Comparison of ENCODE assay signal across 8 mouse cellular contexts in genomic region chr2:136921003-136921408, GRCm38 (mm10). TPM values are rescaled to one million over a fixed set of nuclear protein-coding genes. Genes with fewer than 3 reads are reported as not detected.
DNase-seq lines count a peak whose midpoint lies in the region; ATAC-seq and TF ChIP-seq lines count a peak whose summit lies in the region.

No protein-coding gene starts in this region.

- H3K9me3 ChIP-seq in midbrain, postnatal 0 days (ENCODE audit: low read length): no peaks in the 10 kb centered on the region
- no peaks in the 10 kb centered on the region for H3K9me3 ChIP-seq in midbrain, embryonic 10.5 days (replicated peaks)
- H3K9me3 ChIP-seq in erythroblast, embryonic 14.5 days (ENCODE audit: control insufficient read depth, low read length): no peaks in the 10 kb centered on the region

- H3K4me2 ChIP-seq in midbrain, postnatal 0 days (ENCODE audit: low read depth, low read length, poor library complexity, severe bottlenecking): no peak overlapping the region

- peak; percentile 37 for DNase-seq in gastrocnemius, adult 18-20 months (ENCODE audit: low spot score)
- no peak for DNase-seq in gastrocnemius, postnatal 36 days
- DNase-seq in midbrain, postnatal 0 days (ENCODE audit: low spot score): peak; percentile 31
- no peak for DNase-seq in midbrain, embryonic 10.5 days (ENCODE audit: low spot score)
- peak; percentile 34 to 40 for DNase-seq in left cerebral cortex, postnatal 36 days (ENCODE audit: low spot score in 2 of 2)
- DNase-seq in B cell, adult 2 months: no peak

- no peak for TF ChIP-seq POLR2A in small intestine, adult 2 months (IDR thresholded peaks at IDR 0.05; ENCODE audit: low read depth, low read length)

- no peaks in the 10 kb centered on the region for H3K27me3 ChIP-seq in midbrain, postnatal 0 days (ENCODE audit: insufficient read depth, low read length)
- no peaks in the 10 kb centered on the region for H3K27me3 ChIP-seq in midbrain, embryonic 10.5 days (ENCODE audit: low read depth, poor library complexity, severe bottlenecking)
- no peaks in the 10 kb centered on the region for H3K27me3 ChIP-seq in erythroblast, embryonic 14.5 days (ENCODE audit: control insufficient read depth)
- no peaks in the 10 kb centered on the region for H3K27me3 ChIP-seq in small intestine, adult 2 months (ENCODE audit: control insufficient read depth, insufficient read depth, low read length)

- H3K27ac ChIP-seq in midbrain, postnatal 0 days (ENCODE audit: low read depth, low read length): no peak overlapping the region
- no peak overlapping the region for H3K27ac ChIP-seq in midbrain, embryonic 10.5 days (replicated peaks)
- H3K27ac ChIP-seq in small intestine, adult 2 months (ENCODE audit: insufficient read depth, low read depth, low read length): peak overlapping the region; percentile 2; the same call in 1 of the 2 replicates

- ATAC-seq in midbrain, postnatal 0 days (ENCODE audit: low FRiP score): no peak

- whole genome bisulfite sequencing in midbrain, postnatal 0 days: 62% methylated on average over 4 of the region's 4 CpGs
- 76% methylated on average over 4 of the region's 4 CpGs for WGBS in midbrain, embryonic 10.5 days
- WGBS in small intestine, adult 2 months: 53% methylated on average over 4 of the region's 4 CpGs

- no peak for TF ChIP-seq CTCF in midbrain, postnatal 0 days (IDR thresholded peaks at IDR 0.05)
- TF ChIP-seq CTCF in small intestine, adult 2 months (IDR thresholded peaks at IDR 0.05; ENCODE audit: extremely low read depth, insufficient read length, insufficient replicate concordance, low read depth, low read length): no peak

- no peak overlapping the region for H3K9ac ChIP-seq in midbrain, postnatal 0 days (replicated peaks; ENCODE audit: low read length, poor library complexity, severe bottlenecking)

- H3K36me3 ChIP-seq in midbrain, postnatal 0 days (ENCODE audit: insufficient read depth, low read length): no peaks in the 10 kb centered on the region
- H3K36me3 ChIP-seq in midbrain, embryonic 10.5 days: no peaks in the 10 kb centered on the region
- peaks cover 5% of the 10 kb centered on the region; the same call in 1 of the 2 replicates for H3K36me3 ChIP-seq in erythroblast, embryonic 14.5 days (ENCODE audit: control insufficient read depth)
- no peaks in the 10 kb centered on the region; the same call in 1 of the 2 replicates for H3K36me3 ChIP-seq in small intestine, adult 2 months (ENCODE audit: control insufficient read depth, insufficient read depth, low read length)

- no peak overlapping the region for H3K4me3 ChIP-seq in midbrain, postnatal 0 days (ENCODE audit: low read depth, low read length)
- no peak overlapping the region for H3K4me3 ChIP-seq in midbrain, embryonic 10.5 days
- peak overlapping the region; percentile 26 for H3K4me3 ChIP-seq in erythroblast, embryonic 14.5 days (replicated peaks)
- H3K4me3 ChIP-seq in small intestine, adult 2 months (ENCODE audit: low read depth, low read length): no peak overlapping the region

- H3K4me1 ChIP-seq in midbrain, postnatal 0 days (ENCODE audit: insufficient read depth, low read length): no peaks in the 10 kb centered on the region
- H3K4me1 ChIP-seq in midbrain, embryonic 10.5 days: no peaks in the 10 kb centered on the region
- H3K4me1 ChIP-seq in erythroblast, embryonic 14.5 days (ENCODE audit: control insufficient read depth): peaks cover 32% of the 10 kb centered on the region
- peaks cover 9% of the 10 kb centered on the region; the same call in 1 of the 2 replicates for H3K4me1 ChIP-seq in small intestine, adult 2 months (ENCODE audit: control insufficient read depth, insufficient read depth, insufficient read length, low read length)

- intact Hi-C loops in gastrocnemius, postnatal 36 days (cut with DNase I): no loop called here
- intact Hi-C loops in left cerebral cortex, postnatal 36 days (cut with DNase I): no loop called here

RNA-seq across cellular contexts. Expression of gene AL731706.1, which starts 29.8 kb away (rescaled TPM):
- 10 to 100 TPM; 20.4 to 21.5 TPM for total RNA-seq in gastrocnemius, adult 18-20 months (2021)
- 10 to 100 TPM; 17.4 to 22.4 TPM for total RNA-seq in gastrocnemius, postnatal 36 days (2021)
- 3.3 TPM in 1 of 2 replicates, not detected in the other for total RNA-seq in midbrain, postnatal 0 days (2014; rRNA removed)
- 12.6 and 13.0 TPM in 2 replicates for polyA plus RNA-seq in midbrain, postnatal 0 days (2015; fragmentation: Nextera tagmentation; extraction: Ambion mirVana)
- 25.8 and 30.3 TPM in 2 replicates for polyA plus RNA-seq in midbrain, embryonic 10.5 days (2016; fragmentation: Nextera tagmentation; extraction: Ambion mirVana)
- polyA plus RNA-seq in erythroblast, embryonic 14.5 days (2012): 0.08 TPM in 2 replicates
- 10 to 100 TPM; 10.5 to 15.2 TPM for total RNA-seq in left cerebral cortex, postnatal 36 days (2021)
- polyA plus RNA-seq in small intestine, adult 2 months (2012; rRNA removed): 1.3 and 5.0 TPM in 2 replicates

RNA-seq across cellular contexts. Expression of gene Mkks, which starts 29.8 kb away (rescaled TPM):
- 10 to 100 TPM; 31.2 to 40.4 TPM for total RNA-seq in gastrocnemius, adult 18-20 months (2021)
- 10 to 100 TPM; 28.0 to 30.1 TPM for total RNA-seq in gastrocnemius, postnatal 36 days (2021)
- 6.9 and 13.6 TPM in 2 replicates for total RNA-seq in midbrain, postnatal 0 days (2014; rRNA removed)
- 6.4 and 6.7 TPM in 2 replicates for polyA plus RNA-seq in midbrain, postnatal 0 days (2015; fragmentation: Nextera tagmentation; extraction: Ambion mirVana)
- polyA plus RNA-seq in midbrain, embryonic 10.5 days (2016; fragmentation: Nextera tagmentation; extraction: Ambion mirVana): 14.0 and 16.4 TPM in 2 replicates
- 0.07 TPM in 1 of 2 replicates, not detected in the other for polyA plus RNA-seq in erythroblast, embryonic 14.5 days (2012)
- total RNA-seq in left cerebral cortex, postnatal 36 days (2021): 10 to 100 TPM; 26.2 to 26.9 TPM
- polyA plus RNA-seq in small intestine, adult 2 months (2012; rRNA removed): 5.0 and 5.1 TPM in 2 replicates

RNA-seq across cellular contexts. Expression of gene Slx4ip, which starts 30.0 kb away (rescaled TPM):
- 1 to 10 TPM; 2.7 TPM for total RNA-seq in gastrocnemius, adult 18-20 months (2021)
- total RNA-seq in gastrocnemius, postnatal 36 days (2021): 1 to 10 TPM; 2.2 to 5.0 TPM
- 9.7 TPM in 2 replicates for total RNA-seq in midbrain, postnatal 0 days (2014; rRNA removed)
- 7.0 and 8.5 TPM in 2 replicates for polyA plus RNA-seq in midbrain, postnatal 0 days (2015; fragmentation: Nextera tagmentation; extraction: Ambion mirVana)
- 9.8 and 10.7 TPM in 2 replicates for polyA plus RNA-seq in midbrain, embryonic 10.5 days (2016; fragmentation: Nextera tagmentation; extraction: Ambion mirVana)
- polyA plus RNA-seq in erythroblast, embryonic 14.5 days (2012): 0.05 and 0.07 TPM in 2 replicates
- total RNA-seq in left cerebral cortex, postnatal 36 days (2021): 1 to 10 TPM; 8.1 to 8.2 TPM
- 0.22 and 0.32 TPM in 2 replicates for polyA plus RNA-seq in small intestine, adult 2 months (2012; rRNA removed)

RNA-seq across cellular contexts. Expression of gene AL731706.2, which starts 35.5 kb away (rescaled TPM):
- 10 to 100 TPM; 35.3 to 38.5 TPM for total RNA-seq in gastrocnemius, adult 18-20 months (2021)
- 10 to 100 TPM; 14.5 to 32.8 TPM for total RNA-seq in gastrocnemius, postnatal 36 days (2021)
- total RNA-seq in midbrain, postnatal 0 days (2014; rRNA removed): not detected in 2 replicates
- polyA plus RNA-seq in midbrain, postnatal 0 days (2015; fragmentation: Nextera tagmentation; extraction: Ambion mirVana): 4.3 and 7.9 TPM in 2 replicates
- polyA plus RNA-seq in midbrain, embryonic 10.5 days (2016; fragmentation: Nextera tagmentation; extraction: Ambion mirVana): 24.1 and 26.6 TPM in 2 replicates
- not detected in 2 replicates for polyA plus RNA-seq in erythroblast, embryonic 14.5 days (2012)
- 10 to 100 TPM in 1 of 2 experiments, 1 to 10 TPM in 1; 8.5 to 14.3 TPM for total RNA-seq in left cerebral cortex, postnatal 36 days (2021)
- polyA plus RNA-seq in small intestine, adult 2 months (2012; rRNA removed): not detected in 2 replicates

Comparison
In these comparisons a context has a peak if more than half of its experiments do, and no peak if none do; other contexts are left out.
1. DNase-seq: peak in gastrocnemius, adult 18-20 months (single experiment), midbrain, postnatal 0 days (single experiment) and left cerebral cortex, postnatal 36 days (2 of 2); none in gastrocnemius, postnatal 36 days (0 of 2), midbrain, embryonic 10.5 days (single experiment) and B cell, adult 2 months (0 of 2).